Mouse (Mus musculus) liver, embryonic 13.5 days (tissue): ENCODE data around the gene Tnik. TPM values are rescaled to one million over a fixed set of nuclear protein-coding genes. Genes with fewer than 3 reads are reported as not detected.

ENCODE experiments used
- ATAC-seq: fragments of 200-750 bp; cut with Nextera tagmentation; 2 replicates; pipeline ENCODE4 v1.8.0; 2017; ENCODE audit warnings: low read depth, mild to moderate bottlenecking, moderate number of reproducible peaks, moderate library complexity
- DNase-seq: peaks from one replicate; pipeline ENCODE4 v3.0.0; 2022
- H3K27ac ChIP-seq: fragments of 300-500 bp; sonication (generic); 2 replicates; pipeline ENCODE4 v1.5.1; 2015; ENCODE audit warnings: moderate library complexity, mild to moderate bottlenecking, inconsistent platforms
- H3K27me3 ChIP-seq: fragments of 300-500 bp; sonication (generic); 2 replicates; pipeline ENCODE4 v1.6.1; 2015; ENCODE audit warnings: mild to moderate bottlenecking, inconsistent platforms
- H3K36me3 ChIP-seq: fragments of 300-500 bp; sonication (generic); 2 replicates; pipeline ENCODE4 v1.6.1; 2015; ENCODE audit warnings: mild to moderate bottlenecking, inconsistent platforms
- H3K4me1 ChIP-seq: fragments of 300-500 bp; sonication (generic); replicated peaks from 2 replicates; pipeline ENCODE4 v1.6.1; 2015; ENCODE audit warnings: inconsistent platforms
- H3K4me2 ChIP-seq: fragments of 300-500 bp; sonication (generic); 2 replicates; pipeline ENCODE4 v1.6.1; 2015; ENCODE audit warnings: inconsistent platforms, mild to moderate bottlenecking, moderate library complexity
- H3K4me3 ChIP-seq: fragments of 300-500 bp; sonication (generic); replicated peaks from 2 replicates; pipeline ENCODE4 v1.5.1; 2015; ENCODE audit warnings: mild to moderate bottlenecking, inconsistent platforms
- H3K9ac ChIP-seq: fragments of 300-500 bp; sonication (generic); 2 replicates; pipeline ENCODE4 v1.6.1; 2015; ENCODE audit warnings: mild to moderate bottlenecking, inconsistent platforms
- H3K9me3 ChIP-seq: fragments of 300-500 bp; sonication (generic); replicated peaks from 2 replicates; pipeline ENCODE4 v1.6.1; 2016; ENCODE audit warnings: inconsistent platforms
- WGBS: fragments of 180-500 bp; shearing (Covaris S2); methylation state at CpG from one replicate; pipeline ENCODE4 v1.1.7; 2015; ENCODE audit not compliant: insufficient replicate concordance; 5-methylcytosine and 5-hydroxymethylcytosine counted together
- polyA plus RNA-seq: library from polyadenylated mRNA; unstranded; fragments of >200 nt; fragmentation: Nextera tagmentation; extraction: Ambion mirVana; gene quantifications from 2 replicates; pipeline ENCODE4 v1.2.1, GENCODE M21; 2015

Gene Tnik
- polyA plus RNA-seq, 1 experiment from 2014 or later, result 1.8 TPM

DNA sequence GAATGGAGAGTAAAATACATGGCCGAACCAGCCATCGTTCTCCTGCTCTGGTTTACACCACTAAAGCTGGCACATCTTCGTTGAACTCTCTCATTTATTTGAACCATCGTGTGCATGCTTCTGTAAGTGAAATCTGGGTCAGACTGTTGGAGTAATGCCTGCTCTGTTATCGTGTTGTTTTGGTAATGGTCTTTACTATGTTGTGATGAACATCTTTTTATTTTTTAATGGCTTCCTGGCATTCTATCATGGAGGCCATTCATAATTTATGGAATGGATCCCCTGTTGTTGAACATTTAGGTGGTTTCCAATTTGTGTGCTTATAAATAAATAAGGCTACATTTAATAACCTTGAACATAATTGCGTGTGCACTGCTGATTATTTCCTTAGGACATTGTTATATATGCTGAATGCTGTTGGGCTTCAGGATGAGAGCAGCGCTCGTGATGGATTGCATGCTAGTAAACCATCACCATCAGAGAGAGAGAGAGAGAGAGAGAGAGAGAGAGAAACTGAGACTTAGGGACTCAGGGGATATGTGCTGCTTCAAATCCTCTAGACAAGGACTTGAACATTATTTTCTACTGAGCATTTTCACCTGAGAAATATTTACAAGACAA, 62.7 kb downstream of the Tnik start:
- Histone ChIP-seq H3K4me3 (no peak overlapping the region), H3K27me3 (no peaks in the 10 kb centered on the region), H3K9me3 (no peaks in the 10 kb centered on the region), H3K36me3 (no peaks in the 10 kb centered on the region), H3K27ac (no peak overlapping the region), H3K4me1 (no peaks in the 10 kb centered on the region), H3K4me2 (no peak overlapping the region), H3K9ac (no peak overlapping the region)
- DNase-seq, result no peak
- WGBS, result 72% methylated on average over 8 of the region's 8 CpGs
- no peak for ATAC-seq

DNA sequence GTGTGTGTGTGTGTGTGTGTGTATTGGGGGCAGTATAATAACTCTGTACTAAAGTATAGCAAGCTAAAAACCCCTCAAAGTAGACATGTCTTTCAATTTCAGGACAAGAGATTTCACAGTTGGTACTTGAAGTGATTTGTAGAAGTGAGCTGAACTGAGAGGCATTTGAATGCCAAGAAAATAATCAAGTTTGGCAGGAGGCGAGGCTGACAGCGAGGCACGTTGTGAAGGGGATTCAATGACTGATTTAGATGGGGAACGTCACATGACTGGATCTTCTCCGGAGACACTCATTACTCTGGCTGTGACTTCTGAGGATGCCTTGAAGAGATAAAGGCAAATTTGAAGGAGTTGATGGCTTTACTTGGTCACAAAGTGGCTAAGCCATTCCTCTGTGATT, 69.3 kb downstream of the Tnik start:
- no peak overlapping the region for H3K9ac ChIP-seq
- no peak overlapping the region for H3K4me3 ChIP-seq
- H3K9me3 ChIP-seq, result no peaks in the 10 kb centered on the region
- 64% methylated on average over 5 of the region's 5 CpGs for WGBS
- H3K4me1 ChIP-seq, result no peaks in the 10 kb centered on the region
- no peak for DNase-seq
- no peaks in the 10 kb centered on the region for H3K27me3 ChIP-seq
- no peaks in the 10 kb centered on the region for H3K36me3 ChIP-seq
- ATAC-seq, result no peak
- H3K4me2 ChIP-seq, result no peak overlapping the region
- H3K27ac ChIP-seq, result no peak overlapping the region

DNA sequence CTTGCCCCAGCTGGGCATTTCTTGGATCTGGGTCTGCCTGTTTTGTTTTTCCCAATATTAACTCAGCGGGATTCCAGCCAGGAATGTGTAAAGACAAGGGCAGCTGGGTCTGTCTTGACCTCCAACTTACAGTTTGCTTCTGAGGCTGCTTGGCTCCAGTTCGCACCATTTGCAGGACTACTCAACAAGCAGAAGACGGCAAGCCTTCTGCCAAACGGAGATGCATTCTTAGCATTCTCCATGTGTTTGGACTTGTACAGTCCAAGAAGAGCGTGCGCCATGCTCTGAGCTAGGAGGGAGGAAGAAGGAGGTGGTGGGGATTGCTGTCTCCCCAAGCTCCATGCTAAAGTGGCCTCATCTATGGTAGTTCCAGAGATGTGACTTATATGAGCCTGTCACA, 70.9 kb downstream of the Tnik start:
- no peaks in the 10 kb centered on the region for H3K9me3 ChIP-seq
- 73% methylated on average over 6 of the region's 6 CpGs for WGBS
- H3K4me3 ChIP-seq, result no peak overlapping the region
- no peaks in the 10 kb centered on the region for H3K36me3 ChIP-seq
- H3K4me1 ChIP-seq, result no peaks in the 10 kb centered on the region
- no peak for DNase-seq
- no peak for ATAC-seq
- no peak overlapping the region for H3K4me2 ChIP-seq
- no peak overlapping the region for H3K9ac ChIP-seq
- no peak overlapping the region for H3K27ac ChIP-seq
- no peaks in the 10 kb centered on the region for H3K27me3 ChIP-seq

DNA sequence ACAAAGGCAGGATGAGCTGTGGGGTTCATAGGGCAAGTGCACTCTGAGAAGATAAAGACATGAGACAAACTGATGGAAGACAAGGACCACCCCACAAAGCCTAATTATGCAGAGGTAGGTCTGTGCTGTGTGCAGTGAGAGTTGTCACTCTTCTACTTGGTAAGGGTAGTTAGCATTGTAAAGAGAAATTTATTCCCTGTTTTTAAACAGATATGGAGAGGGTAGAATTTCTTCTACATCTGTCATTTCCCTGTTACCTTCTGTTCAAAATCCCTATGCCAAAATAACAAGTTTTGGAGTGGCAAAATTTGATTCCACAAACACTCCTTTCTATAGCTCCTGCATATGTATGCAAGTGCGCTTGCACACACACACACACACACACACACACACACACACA, 71.5 kb downstream of the Tnik start:
- Histone ChIP-seq H3K9ac (no peak overlapping the region), H3K4me1 (no peaks in the 10 kb centered on the region), H3K36me3 (no peaks in the 10 kb centered on the region), H3K27ac (no peak overlapping the region), H3K4me2 (no peak overlapping the region), H3K27me3 (no peaks in the 10 kb centered on the region), H3K4me3 (no peak overlapping the region), H3K9me3 (no peaks in the 10 kb centered on the region)
- DNase-seq, result no peak
- ATAC-seq, result no peak
- 64% methylated on average over 1 of the region's 1 CpGs for WGBS

DNA sequence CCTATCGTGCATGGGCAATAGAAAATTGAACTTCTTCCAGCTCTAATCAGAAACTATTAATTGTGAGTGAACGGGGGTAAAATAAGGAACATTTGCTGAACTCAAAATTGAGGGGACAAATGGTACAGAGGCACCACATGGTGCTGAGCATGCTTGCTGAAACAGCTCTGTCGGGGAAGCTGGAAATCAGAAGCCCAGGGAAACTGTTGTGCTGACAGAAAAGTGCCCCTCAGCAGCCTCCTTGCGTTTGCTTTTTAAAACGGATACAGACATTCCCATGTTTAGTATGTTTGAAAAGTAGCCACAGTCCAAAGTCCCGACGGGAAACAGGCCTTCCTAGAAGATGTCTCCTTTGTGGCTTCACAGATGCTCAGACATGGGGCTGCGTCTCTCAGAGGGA, 77.1 kb downstream of the Tnik start:
- H3K27ac ChIP-seq, result no peak overlapping the region
- no peaks in the 10 kb centered on the region for H3K4me1 ChIP-seq
- ATAC-seq (no peak), DNase-seq (no peak)
- no peak overlapping the region for H3K9ac ChIP-seq
- WGBS, result 66% methylated on average over 8 of the region's 8 CpGs
- H3K4me2 ChIP-seq, result no peak overlapping the region
- H3K27me3 ChIP-seq, result no peaks in the 10 kb centered on the region
- no peaks in the 10 kb centered on the region for H3K36me3 ChIP-seq
- H3K4me3 ChIP-seq, result no peak overlapping the region
- no peaks in the 10 kb centered on the region for H3K9me3 ChIP-seq

DNA sequence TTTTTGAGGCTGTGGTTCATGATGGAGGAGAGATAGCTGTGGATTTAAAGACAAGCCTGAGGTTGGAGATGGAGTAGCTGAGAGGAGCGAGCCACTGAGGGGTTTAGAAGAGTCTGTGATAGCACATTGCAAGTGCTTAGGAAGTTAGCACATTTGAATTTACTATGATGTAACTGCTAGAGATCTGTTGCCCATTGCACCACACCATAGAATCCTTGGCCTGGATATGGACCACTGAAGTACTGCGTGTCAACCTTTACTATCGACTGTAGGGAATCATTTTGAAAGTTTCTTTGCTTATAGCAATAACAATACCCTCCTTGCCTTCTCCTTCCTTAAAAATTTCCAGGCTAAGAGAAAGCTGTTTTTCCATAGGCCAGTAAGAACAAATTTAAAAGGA, 80.2 kb downstream of the Tnik start:
- H3K27me3 ChIP-seq, result no peaks in the 10 kb centered on the region
- no peak for ATAC-seq
- WGBS, result 76% methylated on average over 3 of the region's 3 CpGs

DNA sequence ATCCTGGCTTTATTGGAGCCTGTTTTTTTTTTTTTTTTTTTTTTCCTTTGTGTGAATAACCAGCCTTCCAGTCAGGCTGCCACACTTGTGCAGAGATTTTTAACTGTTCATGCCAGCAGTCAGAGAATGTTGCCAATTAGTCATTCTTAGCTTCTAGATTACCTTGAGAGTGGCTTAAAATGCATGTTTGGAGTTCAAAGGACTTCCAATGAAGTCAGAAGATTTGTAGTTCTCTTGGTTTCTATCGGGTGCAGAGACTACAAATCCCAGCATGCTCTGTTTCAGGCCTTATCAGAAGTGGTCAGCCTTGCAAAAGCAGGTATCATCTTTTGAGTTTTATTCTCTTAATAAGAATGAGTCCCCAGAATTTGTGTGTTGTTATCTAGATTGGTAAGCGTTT, 80.6 kb downstream of the Tnik start:
- DNase-seq, result no peak

More for the DNA sequence above, 80.2 kb downstream of the Tnik start:
- Histone ChIP-seq H3K9ac (no peak overlapping the region), H3K4me2 (no peak overlapping the region), H3K27ac (no peak overlapping the region), H3K36me3 (no peaks in the 10 kb centered on the region), H3K4me3 (no peak overlapping the region), H3K4me1 (no peaks in the 10 kb centered on the region), H3K9me3 (no peaks in the 10 kb centered on the region)
- DNase-seq, result no peak

DNA sequence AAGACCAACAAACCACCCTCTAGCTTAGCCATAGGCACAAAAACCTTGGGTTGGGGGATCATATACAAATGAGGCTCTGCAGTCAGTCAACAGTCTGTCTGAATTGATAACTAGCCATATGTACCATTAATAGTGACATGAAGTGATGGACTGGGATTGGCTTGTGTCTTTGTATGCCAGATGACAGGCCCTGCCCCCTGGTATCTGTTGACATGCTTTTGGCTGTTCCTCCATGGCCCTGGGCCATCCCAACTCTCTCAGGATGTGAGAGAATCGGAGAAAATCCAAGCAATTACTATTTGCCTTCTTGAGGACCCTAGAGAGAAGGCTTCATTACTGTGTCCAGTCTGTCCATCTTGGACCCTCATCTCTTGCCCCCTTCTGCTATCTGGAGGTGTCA, 82.4 kb downstream of the Tnik start:
- 66% methylated on average over 1 of the region's 1 CpGs for WGBS
- Histone ChIP-seq H3K9me3 (no peaks in the 10 kb centered on the region), H3K27me3 (no peaks in the 10 kb centered on the region), H3K9ac (no peak overlapping the region), H3K4me1 (no peaks in the 10 kb centered on the region), H3K27ac (no peak overlapping the region), H3K4me2 (no peak overlapping the region), H3K4me3 (no peak overlapping the region), H3K36me3 (no peaks in the 10 kb centered on the region)
- DNase-seq, result no peak
- no peak for ATAC-seq

More for the DNA sequence above, 80.6 kb downstream of the Tnik start:
- Histone ChIP-seq H3K27ac (no peak overlapping the region), H3K27me3 (no peaks in the 10 kb centered on the region), H3K9ac (no peak overlapping the region), H3K4me1 (no peaks in the 10 kb centered on the region), H3K9me3 (no peaks in the 10 kb centered on the region), H3K4me2 (no peak overlapping the region), H3K4me3 (no peak overlapping the region), H3K36me3 (no peaks in the 10 kb centered on the region)
- ATAC-seq, result no peak
- 56% methylated on average over 2 of the region's 2 CpGs for WGBS

DNA sequence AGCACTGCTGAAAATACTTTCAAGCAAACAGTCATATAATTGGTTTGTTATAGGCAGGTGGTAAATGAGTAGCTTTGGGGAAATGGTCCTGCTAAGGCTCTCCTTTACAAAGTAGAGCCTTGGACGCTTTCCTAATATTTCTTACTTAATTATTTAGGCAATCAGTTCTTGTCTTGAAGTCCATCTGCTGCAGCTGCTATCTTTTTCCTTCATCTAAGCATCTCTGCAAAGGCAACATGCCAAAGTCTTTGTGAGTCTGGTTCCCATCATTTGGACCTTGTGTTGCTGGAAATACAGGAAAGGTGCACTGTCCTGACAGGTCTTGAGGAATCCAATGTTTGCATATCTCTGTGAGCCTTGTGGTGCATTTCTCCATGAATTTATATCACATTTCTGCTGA, 82.9 kb downstream of the Tnik start:
- Histone ChIP-seq H3K36me3 (no peaks in the 10 kb centered on the region), H3K27ac (no peak overlapping the region), H3K9ac (no peak overlapping the region), H3K4me3 (no peak overlapping the region), H3K4me1 (no peaks in the 10 kb centered on the region), H3K9me3 (no peaks in the 10 kb centered on the region), H3K27me3 (no peaks in the 10 kb centered on the region), H3K4me2 (no peak overlapping the region)
- ATAC-seq (no peak), DNase-seq (no peak)
- WGBS, result 65% methylated on average over 1 of the region's 1 CpGs

DNA sequence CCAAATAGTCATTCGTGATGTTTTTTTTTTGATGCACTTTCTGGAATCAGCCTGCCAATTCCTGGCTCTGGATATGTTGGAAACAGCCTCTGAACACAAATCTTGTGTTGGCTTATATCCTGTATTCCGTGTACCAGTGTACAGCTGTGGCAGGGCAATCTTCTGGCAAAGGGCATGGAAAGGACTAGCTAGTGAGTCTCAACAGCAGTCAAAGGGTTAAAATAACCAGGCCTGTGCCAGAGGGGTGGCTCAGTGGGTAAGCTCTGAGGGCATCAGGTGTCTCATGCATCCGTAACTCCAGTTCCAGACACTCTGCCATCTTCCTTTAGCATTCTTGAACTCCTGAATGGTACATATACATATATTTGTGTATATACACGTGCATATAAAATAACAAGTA, 83.5 kb downstream of the Tnik start:
- 65% methylated on average over 4 of the region's 4 CpGs for WGBS
- Histone ChIP-seq H3K27me3 (no peaks in the 10 kb centered on the region), H3K27ac (no peak overlapping the region), H3K9ac (no peak overlapping the region), H3K4me1 (no peaks in the 10 kb centered on the region), H3K9me3 (no peaks in the 10 kb centered on the region), H3K36me3 (no peaks in the 10 kb centered on the region), H3K4me2 (no peak overlapping the region), H3K4me3 (no peak overlapping the region)
- ATAC-seq, result no peak
- no peak for DNase-seq

DNA sequence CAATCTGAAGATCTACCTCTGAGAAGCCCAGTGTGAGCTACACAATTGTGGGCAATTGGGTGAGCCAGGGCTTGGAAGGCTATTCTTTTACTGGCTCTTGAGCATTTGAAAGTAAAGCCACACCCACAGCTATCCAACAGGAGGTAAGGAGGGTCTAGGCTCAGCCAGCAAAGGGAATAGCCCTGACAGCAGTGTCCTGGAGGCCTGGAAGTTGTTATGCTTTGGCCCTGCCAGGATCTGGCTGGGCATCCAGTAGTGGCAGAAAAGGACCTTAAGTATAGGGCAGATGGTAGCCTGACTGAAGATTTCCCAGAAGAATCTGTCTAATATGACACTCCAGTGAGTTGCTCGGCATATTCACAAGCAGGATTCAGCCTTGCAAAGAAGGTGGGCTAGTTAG, 85.7 kb downstream of the Tnik start:
- DNase-seq (no peak), ATAC-seq (no peak)
- H3K9me3 ChIP-seq, result no peaks in the 10 kb centered on the region
- no peak overlapping the region for H3K4me3 ChIP-seq
- no peak overlapping the region for H3K4me2 ChIP-seq
- H3K27ac ChIP-seq, result no peak overlapping the region
- H3K36me3 ChIP-seq, result no peaks in the 10 kb centered on the region
- H3K27me3 ChIP-seq, result no peaks in the 10 kb centered on the region
- no peak overlapping the region for H3K9ac ChIP-seq
- H3K4me1 ChIP-seq, result no peaks in the 10 kb centered on the region
- 66% methylated on average over 1 of the region's 1 CpGs for WGBS

DNA sequence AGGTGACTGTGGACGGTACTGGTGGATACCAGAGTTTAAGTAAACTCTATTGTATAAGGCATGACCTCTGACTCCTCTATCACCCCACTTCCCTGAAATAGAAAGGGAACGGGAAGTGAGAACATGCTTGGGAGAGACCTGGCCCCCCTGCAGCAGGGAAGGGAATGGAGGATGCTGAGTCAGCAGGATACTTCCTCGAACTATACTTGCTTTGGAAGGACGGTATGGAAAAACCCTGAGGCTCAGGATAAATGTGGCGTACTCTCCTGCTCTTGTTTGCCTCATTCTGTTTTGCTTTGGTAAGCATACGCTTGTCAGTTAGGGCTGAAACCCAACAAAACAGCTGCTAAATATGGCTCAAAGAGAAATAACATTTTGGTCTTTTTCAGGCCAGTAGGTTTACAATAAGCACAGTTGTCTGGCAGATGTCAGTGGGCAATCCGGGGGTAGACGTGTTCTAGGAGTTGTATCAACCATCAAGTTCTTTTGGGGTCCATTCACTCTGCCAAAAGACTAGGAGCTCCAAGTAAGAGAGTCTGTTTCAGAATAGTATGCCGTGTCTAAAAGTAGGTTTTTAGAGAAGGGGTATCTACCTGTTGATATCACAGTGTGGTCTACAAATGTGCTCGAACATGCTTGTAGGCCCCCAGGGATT, 87.3 kb downstream of the Tnik start:
- no peaks in the 10 kb centered on the region for H3K27me3 ChIP-seq
- no peaks in the 10 kb centered on the region for H3K4me1 ChIP-seq
- H3K4me3 ChIP-seq, result no peak overlapping the region
- H3K4me2 ChIP-seq, result no peak overlapping the region
- no peaks in the 10 kb centered on the region for H3K9me3 ChIP-seq
- ATAC-seq, result no peak
- H3K36me3 ChIP-seq, result no peaks in the 10 kb centered on the region
- H3K9ac ChIP-seq, result no peak overlapping the region
- no peak for DNase-seq
- no peak overlapping the region for H3K27ac ChIP-seq
- WGBS, result 63% methylated on average over 10 of the region's 10 CpGs
